Mouse (Mus musculus) olfactory bulb, adult 2 months (tissue): ENCODE measurements around the gene Zfp866. TPM values are rescaled to one million over a fixed set of nuclear protein-coding genes. Genes with fewer than 3 reads are reported as not detected.

Experiments used
- H3K27ac ChIP-seq: fragments of 200-500 bp; 2 replicates; pipeline ENCODE4 v1.5.1; 2012; ENCODE audit warnings: low read depth, low read length; ENCODE audit not compliant: insufficient read depth
- H3K4me1 ChIP-seq: fragments of 200-500 bp; 2 replicates; pipeline ENCODE4 v1.6.1; 2012; ENCODE audit warnings: low read length; ENCODE audit not compliant: control insufficient read depth, insufficient read depth
- H3K4me3 ChIP-seq: fragments of 200-500 bp; 2 replicates; pipeline ENCODE4 v1.5.1; 2012; ENCODE audit warnings: mild to moderate bottlenecking, low read depth, low read length, moderate library complexity; ENCODE audit not compliant: insufficient read depth
- CTCF ChIP-seq: fragments of 200-500 bp; IDR thresholded peaks from 2 replicates; pipeline ENCODE4 v1.5.1; 2012; ENCODE audit warnings: low read depth, mild to moderate bottlenecking, low read length, moderate library complexity; ENCODE audit not compliant: insufficient read depth
- POLR2A ChIP-seq: fragments of 200-500 bp; IDR thresholded peaks from 2 replicates; pipeline ENCODE4 v1.6.1; 2012; ENCODE audit warnings: mild to moderate bottlenecking, low read depth, low read length, moderate library complexity; ENCODE audit not compliant: insufficient read depth
- WGBS: fragments of 180-500 bp; shearing (Covaris S2); methylation state at CpG from one replicate; pipeline ENCODE4 v1.1.7; 2018; 5-methylcytosine and 5-hydroxymethylcytosine counted together
- polyA plus RNA-seq: library from polyadenylated mRNA; stranded (reverse); fragments of >200 nt; gene quantifications from 2 replicates; pipeline ENCODE4 v1.2.4, GENCODE M21; 2012; ENCODE audit warnings: low replicate concordance; ENCODE audit not compliant: missing spikeins, insufficient read depth, insufficient read length

Zfp866 gene
- polyA plus RNA-seq, 1 experiment, result not detected

DNA sequence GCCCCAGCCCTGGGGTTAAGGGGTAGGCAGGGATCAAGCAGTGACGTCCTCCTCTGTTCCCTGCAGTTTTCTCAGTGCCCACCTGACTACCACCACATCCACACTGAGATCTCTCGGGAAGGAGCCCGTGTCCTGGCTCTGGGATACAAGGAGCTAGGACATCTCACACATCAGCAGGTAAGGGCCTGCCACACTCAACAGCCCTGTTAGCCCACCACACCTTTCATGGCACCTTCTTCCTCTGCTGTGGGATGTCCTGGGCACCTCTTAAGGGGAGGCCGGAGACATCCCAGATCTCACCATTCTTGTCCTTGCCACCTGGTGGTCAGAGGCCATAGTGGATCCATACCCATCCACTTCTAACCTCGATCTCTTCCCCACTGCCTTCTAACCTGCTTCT is 9.0 kb upstream of the Zfp866 start:
- WGBS, result 95% methylated on average over 5 of the region's 5 CpGs
- Histone ChIP-seq H3K4me3 (no peak overlapping the region), H3K4me1 (no peaks in the 10 kb centered on the region), H3K27ac (no peak overlapping the region)
- TF ChIP-seq CTCF (no peak), POLR2A (no peak)

DNA sequence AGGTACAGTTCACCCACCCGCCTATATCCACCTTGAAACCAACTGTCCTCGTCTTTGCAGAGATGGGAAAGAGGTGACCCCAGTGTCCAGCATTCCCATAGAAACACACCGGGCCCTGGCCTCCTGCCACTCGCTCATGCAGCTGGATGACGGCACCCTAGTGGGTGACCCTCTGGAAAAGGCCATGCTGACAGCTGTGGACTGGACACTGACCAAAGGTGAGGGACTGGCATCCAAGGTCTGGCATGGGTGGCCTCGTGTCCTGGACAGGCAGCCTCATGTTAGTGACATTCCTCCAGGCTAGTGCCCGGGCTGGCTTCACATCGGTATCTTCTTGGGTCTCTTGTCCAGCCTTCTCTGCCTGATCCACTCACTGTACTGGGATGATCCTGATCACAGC is 8.3 kb upstream of the Zfp866 start:
- TF ChIP-seq CTCF (no peak), POLR2A (no peak)
- 87% methylated on average over 8 of the region's 8 CpGs for WGBS
- Histone ChIP-seq H3K4me1 (no peaks in the 10 kb centered on the region), H3K27ac (no peak overlapping the region), H3K4me3 (no peak overlapping the region)

DNA sequence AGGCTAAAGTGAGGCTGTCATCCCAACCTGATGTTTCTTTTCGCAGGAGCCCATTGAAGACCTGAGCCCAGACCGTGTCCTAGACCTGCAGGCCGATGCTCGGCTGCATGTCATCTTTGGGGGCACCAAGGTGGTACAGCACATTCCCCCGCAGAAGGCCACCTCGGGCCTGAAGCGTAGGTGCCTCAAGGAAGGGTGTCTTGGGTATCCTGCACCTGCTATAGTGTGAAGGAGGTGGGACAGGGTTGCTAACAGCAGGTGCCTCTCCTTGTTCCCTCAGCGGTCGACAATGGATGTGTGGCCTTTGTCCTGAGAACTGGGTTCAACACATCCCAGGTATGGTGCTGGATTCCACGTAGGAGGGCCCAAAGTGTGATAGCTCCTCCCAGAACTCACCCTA is 6.7 kb upstream of the Zfp866 start:
- H3K4me3 ChIP-seq, result no peak overlapping the region
- H3K4me1 ChIP-seq, result peaks cover 3% of the 10 kb centered on the region; the same call in 1 of the 2 replicates
- 93% methylated on average over 10 of the region's 10 CpGs for WGBS
- TF ChIP-seq POLR2A, result no peak
- no peak for TF ChIP-seq CTCF
- no peak overlapping the region for H3K27ac ChIP-seq

DNA sequence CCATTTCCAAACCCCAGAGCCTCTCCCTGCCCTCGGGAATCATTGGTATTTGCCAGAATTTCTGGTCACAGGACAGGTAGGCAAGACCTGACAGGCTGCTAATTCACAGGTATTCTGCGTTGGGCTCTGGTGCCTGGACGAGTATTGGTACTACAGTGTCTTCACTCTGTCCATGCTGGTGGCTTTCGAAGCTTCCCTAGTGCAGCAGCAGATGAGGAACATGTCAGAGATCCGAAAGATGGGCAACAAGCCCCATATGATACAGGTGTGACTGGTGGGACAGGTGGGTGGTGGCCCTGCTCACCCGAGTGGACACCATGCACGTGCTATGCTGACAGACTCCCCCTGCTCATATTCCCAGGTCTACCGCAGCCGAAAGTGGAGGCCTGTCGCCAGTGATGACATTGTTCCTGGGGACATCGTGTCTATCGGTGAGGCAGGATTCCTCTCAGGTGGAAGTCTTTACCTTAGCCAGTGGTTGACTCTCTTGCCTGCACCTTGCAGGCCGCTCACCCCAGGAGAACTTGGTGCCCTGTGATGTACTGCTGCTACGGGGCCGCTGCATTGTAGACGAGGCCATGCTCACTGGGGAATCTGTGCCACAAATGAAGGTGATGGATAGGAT is 5.9 kb upstream of the Zfp866 start:
- WGBS, result 96% methylated on average over 16 of the region's 16 CpGs
- no peak overlapping the region for H3K27ac ChIP-seq
- no peak for TF ChIP-seq POLR2A
- TF ChIP-seq CTCF, result no peak

DNA sequence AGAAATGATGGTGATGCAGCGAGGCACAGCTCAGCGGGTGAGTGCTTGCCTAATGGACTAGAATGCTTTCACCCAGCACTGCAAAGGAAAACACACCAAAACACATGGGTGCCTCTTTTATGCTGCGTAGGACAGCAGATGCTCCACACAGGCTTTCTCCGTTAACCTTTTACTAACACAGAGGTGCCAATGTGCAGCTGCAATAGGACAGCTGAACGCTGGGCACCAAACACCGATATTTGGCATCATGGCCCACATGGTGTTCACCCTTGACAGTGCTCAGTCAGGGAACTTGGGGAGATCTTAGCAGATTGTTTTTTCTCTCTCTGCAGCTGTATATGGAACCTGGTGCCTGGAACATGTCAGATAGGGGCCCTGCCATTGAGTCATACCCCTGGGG is 3.9 kb upstream of the Zfp866 start:
- Histone ChIP-seq H3K27ac (no peak overlapping the region), H3K4me3 (no peak overlapping the region), H3K4me1 (peaks cover 7% of the 10 kb centered on the region; the same call in 1 of the 2 replicates)
- 92% methylated on average over 6 of the region's 6 CpGs for WGBS
- no peak for TF ChIP-seq CTCF
- no peak for TF ChIP-seq POLR2A

More for the DNA sequence above, 5.9 kb upstream of the Zfp866 start:
- H3K4me3 ChIP-seq, result no peak overlapping the region
- peaks cover 4% of the 10 kb centered on the region; the same call in 1 of the 2 replicates for H3K4me1 ChIP-seq

DNA sequence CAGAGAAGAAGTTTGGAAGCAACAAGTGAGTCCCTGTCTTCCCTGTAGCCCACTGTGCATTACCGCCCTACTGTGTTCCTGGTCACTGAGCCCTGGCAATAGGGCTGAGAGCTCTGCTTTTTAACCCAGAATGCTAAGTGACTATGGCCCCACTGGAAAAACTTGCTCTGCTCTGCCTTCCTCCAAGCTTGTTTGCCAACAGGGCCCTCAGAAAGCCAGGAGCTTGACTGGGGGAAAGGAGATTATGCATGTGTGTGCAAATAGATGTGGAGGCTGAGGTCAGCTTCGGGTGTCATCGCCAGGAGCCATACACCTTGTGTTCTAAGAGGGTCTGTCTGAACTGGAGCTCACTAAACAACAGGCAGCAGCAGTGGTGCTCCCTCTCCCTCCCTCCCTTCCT is 3.1 kb upstream of the Zfp866 start:
- no peak overlapping the region for H3K4me3 ChIP-seq
- H3K4me1 ChIP-seq, result peaks cover 7% of the 10 kb centered on the region; the same call in 1 of the 2 replicates
- TF ChIP-seq POLR2A (no peak), CTCF (no peak)
- 90% methylated on average over 3 of the region's 3 CpGs for WGBS
- H3K27ac ChIP-seq, result no peak overlapping the region

DNA sequence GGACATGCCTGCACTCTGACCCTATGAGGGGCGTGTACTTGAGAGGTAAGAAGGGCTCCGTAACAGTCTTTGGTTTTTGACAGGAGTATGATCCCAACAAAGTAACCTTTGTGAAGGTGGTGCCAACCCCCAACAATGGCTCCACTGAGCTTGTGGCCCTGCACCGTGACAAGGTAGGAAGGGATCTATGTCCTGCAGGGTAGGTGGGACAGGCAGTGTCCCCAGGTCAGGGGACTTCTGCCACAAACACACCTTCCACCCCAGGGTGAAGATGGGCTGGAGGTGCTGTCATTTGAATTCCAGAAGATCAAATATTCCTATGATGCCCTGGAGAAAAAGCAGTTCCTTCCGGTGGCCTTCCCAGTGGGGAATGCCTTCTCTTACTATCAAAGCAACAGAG is 2.7 kb upstream of the Zfp866 start:
- peaks cover 7% of the 10 kb centered on the region; the same call in 1 of the 2 replicates for H3K4me1 ChIP-seq
- WGBS, result 92% methylated on average over 4 of the region's 4 CpGs
- no peak overlapping the region for H3K27ac ChIP-seq
- H3K4me3 ChIP-seq, result no peak overlapping the region
- no peak for TF ChIP-seq CTCF
- TF ChIP-seq POLR2A, result no peak

DNA sequence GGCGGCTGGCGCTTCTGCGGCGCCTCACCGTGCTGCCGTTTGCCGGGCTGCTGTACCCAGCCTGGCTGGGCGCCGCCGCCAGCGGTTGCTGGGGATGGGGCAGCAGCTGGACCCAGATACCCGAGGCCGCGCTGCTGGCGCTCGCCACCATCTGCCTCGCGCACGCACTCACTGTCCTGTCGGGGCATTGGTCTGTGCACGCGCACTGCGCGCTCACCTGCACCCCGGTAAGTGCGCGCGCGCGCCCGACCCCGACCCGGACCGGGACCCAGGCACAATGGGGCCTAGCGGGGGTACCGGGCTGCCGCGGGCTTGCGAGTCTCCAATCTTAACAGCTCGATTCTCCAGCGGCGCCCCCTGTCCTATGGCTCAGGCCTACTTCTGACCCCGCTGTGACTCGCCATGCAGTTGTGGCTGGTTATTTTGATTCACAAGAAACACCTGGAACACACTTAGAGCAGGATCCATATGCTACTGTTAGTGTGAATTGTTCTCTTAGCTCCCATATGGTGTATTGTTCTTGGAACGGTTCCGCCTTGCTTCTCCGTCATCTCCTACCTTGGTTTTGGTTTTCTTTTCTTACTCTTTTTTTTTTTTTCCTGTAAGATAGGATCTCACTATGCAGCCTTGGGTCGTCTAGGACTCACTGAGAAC is 564 bp upstream of the Zfp866 start:
- Histone ChIP-seq H3K27ac (0 out of 2 replicates have a peak overlapping the region, but pooled peaks have one; percentile 42), H3K4me3 (peak overlapping the region; percentile 99), H3K4me1 (peaks cover 7% of the 10 kb centered on the region; the same call in 1 of the 2 replicates)
- TF ChIP-seq CTCF, result no peak
- TF ChIP-seq POLR2A, result no peak
- WGBS, result under 1% methylated on average over 48 of the region's 48 CpGs

DNA sequence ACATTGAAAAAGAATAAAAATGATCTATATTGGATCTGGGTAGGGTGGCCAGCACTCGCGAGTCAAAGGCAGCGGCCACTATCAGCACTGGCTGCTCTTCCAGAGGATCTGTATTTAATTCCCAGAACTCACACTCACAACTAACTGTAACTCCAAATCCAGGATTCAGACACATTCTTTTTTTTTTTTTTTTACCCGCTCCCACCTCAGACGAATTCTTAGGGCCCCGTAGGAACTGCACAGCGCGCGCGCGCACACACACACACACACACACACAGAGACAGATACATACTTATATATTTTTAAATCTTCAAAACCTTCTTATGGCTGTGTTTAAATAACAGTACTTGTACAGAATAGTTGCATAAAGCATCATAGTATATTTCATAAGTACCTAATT is 614 bp downstream of the Zfp866 start:
- Histone ChIP-seq H3K27ac (no peak overlapping the region), H3K4me1 (peaks cover 7% of the 10 kb centered on the region; the same call in 1 of the 2 replicates), H3K4me3 (peak overlapping the region; percentile 99)
- 25% methylated on average over 11 of the region's 11 CpGs for WGBS
- TF ChIP-seq CTCF (no peak), POLR2A (no peak)

DNA sequence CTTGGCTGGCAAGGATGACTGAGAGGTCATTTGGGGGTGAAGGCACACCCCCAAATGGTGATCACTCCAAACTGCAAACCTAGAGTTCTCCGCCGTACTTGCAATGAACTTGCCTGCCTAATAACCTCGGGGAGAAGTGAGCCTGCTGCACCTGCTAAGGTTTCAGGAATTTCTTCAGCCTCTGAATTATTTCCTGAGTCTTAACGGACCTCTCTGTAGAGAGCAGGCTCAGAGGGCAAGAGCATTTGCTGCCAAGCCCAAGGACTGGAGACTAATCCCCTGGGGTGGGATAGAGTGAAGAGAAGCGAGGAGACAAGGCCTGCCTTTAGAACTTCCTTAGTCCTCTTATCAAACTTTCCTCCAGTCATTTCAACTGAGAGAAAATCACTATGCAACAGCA is 1.2 kb downstream of the Zfp866 start:
- H3K4me1 ChIP-seq, result peaks cover 7% of the 10 kb centered on the region; the same call in 1 of the 2 replicates
- H3K4me3 ChIP-seq, result no peak overlapping the region
- H3K27ac ChIP-seq, result no peak overlapping the region
- WGBS, result 63% methylated on average over 5 of the region's 5 CpGs
- no peak for TF ChIP-seq CTCF
- no peak for TF ChIP-seq POLR2A
